Mouse (Mus musculus): ENCODE results near the gene Fgfr2.
A peak's percentile ranks its signal among the peaks of the same experiment; 100 is the strongest.
"Not testable (repeated sequence)": the region's sequence is repeated elsewhere in the genome, so short reads cannot be mapped to it uniquely, and the experiment has no call there.

Fgfr2 gene

DNA sequence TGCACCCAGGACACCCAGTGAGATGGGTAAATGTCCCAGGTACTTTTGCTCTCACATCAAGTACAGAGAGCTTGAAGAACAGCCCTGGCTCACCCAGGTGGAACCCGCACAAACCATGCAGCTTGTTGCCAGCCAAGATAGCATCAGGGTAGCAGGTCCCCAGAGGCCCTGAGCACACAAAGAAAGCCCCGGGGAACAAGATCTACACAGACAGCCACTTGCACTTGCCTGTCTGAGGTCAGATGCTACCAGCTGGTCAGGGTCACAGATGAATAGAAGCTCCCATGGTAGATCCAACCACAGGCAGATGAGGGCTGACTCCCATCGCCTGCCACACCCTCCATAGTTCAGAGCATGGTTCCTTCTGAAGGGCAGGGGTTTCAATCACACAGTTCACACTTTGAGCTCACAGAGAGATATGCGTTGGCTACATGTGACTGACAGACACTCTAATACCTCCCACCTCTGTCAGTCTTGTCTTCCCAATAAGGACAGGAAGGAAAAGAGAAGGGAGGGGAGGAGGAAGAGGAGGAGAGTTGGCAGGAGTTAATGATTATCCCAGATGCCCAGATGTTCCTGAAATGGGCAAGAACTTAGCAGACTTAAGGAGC lies 642.3 kb downstream of the Fgfr2 start:
- DNase-seq: no peak

DNA sequence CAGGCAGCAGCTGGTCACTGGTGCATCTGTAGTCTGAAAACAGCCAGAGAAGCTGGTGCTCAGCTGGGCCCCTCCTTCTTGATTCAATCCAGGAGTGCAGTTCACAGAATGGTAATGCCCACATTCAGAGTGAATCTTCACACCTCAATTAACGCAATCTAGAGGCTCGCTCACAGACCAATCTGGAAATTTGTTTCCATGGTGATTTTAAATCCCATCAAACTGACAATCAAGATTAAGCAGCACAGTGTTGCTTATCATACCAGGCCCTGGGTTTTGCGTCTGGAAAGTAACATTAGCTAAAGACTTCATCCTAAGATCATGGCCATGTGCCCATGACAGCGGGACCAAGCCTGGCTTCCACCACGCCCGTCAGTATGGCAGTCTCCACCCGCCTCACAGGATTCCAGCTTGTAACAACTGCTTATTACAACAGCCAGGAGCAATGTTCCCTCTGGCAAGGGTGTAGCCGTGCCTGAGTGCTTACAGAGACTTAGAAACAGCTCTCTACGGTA lies 644.8 kb downstream of the Fgfr2 start:
- DNase-seq: peak; percentile 13

GRCm38 (mm10) chr7:132477753-132478152 lies 645.4 kb downstream of the Fgfr2 start:
- no peak for DNase-seq

- no peak for DNase-seq
Observed at GRCm38 (mm10) chr7:132476491-132476890, 646.7 kb downstream of the Fgfr2 start.

DNA sequence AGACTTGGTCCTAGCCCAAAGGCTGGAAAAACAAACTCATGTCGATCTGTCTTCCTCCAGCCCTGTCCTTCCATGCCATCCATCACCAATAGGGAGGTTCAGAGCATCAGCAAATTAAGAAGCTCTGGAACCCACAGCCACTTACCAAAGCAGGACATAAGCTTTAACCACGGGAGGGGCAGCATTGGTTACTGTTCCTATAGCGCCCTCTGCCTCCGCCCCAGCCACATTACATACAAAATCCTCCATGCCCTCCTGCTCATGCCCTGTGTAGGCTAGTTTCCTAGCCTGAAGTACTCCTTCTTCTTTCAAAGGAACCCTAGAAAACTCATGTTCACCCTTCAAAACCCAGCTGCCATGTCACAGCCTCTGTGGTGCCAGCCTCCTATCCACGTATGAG lies 648.1 kb downstream of the Fgfr2 start:
- DNase-seq: peak; percentile 25

- DNase-seq: peak; percentile 19
Observed at GRCm38 (mm10) chr7:132471327-132471726, 651.8 kb downstream of the Fgfr2 start.

DNA sequence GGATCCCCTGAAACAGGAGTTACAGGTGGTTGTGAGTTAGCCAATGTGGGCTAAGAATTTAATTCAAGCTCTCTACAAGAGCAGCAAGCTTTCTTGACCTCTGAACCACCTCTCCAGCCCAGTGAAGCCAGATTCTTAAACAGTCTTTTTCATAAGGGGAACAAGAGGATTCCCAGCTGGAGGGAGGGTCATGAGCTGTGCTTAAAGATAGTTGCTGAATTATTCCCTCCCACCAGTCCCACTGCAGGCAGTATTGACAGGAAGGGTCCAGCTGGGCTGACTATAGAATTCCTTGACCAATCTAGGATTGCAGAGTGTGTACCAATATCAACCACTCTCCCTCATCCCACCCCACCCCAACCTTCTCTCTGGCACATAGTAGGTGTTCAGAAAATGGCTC lies 654.8 kb downstream of the Fgfr2 start:
- DNase-seq: no peak

DNA sequence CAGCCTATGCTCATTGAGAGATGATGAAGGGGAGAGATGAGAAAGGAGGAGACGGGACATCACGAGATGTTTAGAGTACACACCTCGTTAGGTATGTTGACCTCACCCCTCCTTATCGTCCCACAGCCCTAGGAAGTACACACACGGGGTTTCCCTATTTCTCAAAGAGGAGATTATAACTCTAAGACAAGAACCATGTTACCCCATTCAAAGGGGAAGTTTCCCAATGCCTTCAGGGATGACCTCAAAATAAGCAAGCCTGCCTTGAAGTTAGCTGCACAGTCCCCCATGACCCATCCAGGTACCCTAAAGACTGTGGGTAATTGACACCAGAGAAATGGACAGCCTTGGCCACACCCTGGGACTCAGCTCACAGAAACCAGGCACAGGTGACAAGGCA lies 657.3 kb downstream of the Fgfr2 start:
- no peak for DNase-seq

GRCm38 (mm10) chr7:132464894-132465293 lies 658.3 kb downstream of the Fgfr2 start:
- DNase-seq: no peak

DNA sequence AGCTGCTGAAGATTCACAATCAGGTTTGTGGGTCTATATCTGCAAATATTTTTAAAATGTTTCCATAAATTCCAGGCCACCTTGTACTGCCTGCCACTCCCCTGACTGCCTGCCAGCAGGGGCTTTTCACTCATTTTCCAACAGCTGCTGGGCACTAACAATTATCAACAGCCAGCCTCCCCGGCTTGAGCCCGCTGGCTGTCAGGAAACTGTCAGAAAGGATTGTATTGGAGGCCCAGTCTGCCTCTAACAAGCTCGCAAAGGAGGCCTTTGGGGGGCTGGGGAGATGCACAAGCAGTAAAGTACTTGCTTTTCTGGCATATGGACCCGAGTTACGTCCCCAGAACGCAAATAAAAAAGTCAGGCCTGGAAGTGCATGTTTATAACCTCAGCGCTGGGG lies 664.7 kb downstream of the Fgfr2 start:
- DNase-seq: no peak

GRCm38 (mm10) chr7:132455071-132455720 lies 668.0 kb downstream of the Fgfr2 start:
- DNase-seq: no peak

DNA sequence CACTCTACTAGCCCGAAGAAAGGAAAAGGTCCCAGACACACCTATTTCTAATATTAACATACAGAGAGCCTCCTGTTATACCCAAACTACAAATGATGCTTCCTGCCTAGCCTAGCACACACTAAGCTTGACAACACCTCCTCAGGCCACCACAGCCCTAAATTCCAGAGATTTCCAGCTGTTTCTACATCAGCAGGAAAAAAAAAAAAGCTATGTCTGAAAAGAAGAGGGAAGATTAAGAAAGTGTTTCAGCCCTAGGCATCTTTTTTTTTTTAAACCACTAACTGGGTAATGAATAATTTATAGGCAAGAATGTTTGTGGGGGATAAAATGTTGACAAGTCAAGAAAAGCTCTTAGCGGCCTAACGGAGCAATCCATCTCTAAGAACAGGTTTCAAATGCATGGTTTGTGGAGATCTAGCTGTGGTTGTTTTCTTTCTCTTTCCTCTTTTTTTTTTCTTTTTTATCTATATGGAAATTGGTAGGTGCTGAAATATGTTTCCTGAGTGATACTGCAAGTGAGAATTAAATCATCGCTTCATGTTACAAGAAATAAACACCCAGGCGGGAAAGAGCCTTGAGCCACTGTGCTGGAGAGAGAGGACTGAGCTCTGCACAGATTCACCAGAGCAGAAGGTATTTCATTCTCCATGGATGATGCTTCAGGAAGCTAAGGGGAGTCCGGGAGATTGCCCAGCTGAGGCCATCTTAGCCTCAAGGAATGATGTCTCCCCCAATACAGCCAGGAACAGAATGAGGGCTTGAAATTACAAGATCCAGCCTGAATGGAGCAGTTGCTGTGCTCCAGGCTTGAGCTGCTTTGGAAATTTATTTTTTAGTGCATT lies 673.0 kb downstream of the Fgfr2 start:
- DNase-seq: no peak

- no peak for DNase-seq
Observed at GRCm38 (mm10) chr7:132448511-132449154, 674.5 kb downstream of the Fgfr2 start.

DNA sequence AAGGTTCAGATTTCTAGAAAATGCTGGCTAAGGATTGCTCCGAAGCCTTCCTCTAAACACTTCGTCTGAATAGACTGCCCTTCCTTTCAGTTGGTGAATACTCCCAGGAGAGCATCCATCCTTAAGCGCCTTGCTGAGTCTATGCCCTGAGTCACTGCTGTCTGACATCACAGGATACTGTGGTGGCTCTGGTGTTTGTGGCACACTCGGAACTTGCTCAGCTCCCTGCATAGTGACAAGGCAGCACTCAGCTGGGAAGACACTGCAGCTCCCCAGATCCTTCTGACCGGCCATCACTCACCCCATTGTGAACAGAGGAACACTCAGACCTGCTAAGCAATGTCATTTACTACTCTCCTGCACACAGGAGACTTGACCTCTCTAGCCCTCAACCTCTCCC lies 675.6 kb downstream of the Fgfr2 start:
- DNase-seq: no peak

GRCm38 (mm10) chr7:132446841-132447240 lies 676.3 kb downstream of the Fgfr2 start:
- no peak for DNase-seq

DNA sequence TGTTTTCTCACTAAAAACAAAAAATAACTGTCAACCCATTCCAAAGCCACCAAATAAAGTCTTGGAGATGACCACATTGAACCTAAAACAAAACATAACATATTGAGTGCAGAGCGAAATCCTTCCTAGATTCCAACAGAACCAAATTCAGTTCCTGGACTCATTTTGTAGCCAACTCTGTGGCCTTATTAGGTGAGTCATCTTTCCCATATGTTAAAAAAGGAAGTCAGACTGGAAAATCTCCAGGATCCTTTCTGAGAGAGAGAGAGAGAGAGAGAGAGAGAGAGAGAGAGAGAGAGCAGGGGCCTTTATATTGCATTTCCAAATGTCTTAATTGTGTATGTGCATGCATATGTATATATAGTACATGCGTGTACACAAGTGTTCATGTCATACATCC lies 678.9 kb downstream of the Fgfr2 start:
- no peak for DNase-seq

- DNase-seq: no peak
Observed at GRCm38 (mm10) chr7:132443769-132444168, 679.4 kb downstream of the Fgfr2 start.

DNA sequence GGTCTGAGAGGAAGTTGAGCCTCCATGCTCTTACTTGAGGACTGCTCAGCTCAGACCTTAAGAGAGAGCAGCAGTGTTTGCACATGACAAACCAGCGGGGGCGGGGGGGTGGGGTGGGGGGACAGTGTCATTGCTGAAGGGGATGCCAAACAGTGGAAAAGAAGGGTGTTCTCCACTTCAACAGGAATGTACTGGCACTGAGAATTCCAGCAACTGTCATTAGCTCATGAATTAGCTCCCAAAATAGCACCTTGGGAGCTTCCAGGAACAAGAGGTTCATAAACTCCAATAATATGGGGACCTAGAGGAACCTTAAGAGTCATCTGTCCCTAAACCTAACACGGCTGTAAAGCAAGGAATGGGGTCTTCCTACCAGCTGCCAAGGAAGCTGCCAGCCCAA lies 680.0 kb downstream of the Fgfr2 start:
- DNase-seq: no peak

GRCm38 (mm10) chr7:132442133-132442763 lies 680.9 kb downstream of the Fgfr2 start:
- DNase-seq: not testable (repeated sequence)

DNA sequence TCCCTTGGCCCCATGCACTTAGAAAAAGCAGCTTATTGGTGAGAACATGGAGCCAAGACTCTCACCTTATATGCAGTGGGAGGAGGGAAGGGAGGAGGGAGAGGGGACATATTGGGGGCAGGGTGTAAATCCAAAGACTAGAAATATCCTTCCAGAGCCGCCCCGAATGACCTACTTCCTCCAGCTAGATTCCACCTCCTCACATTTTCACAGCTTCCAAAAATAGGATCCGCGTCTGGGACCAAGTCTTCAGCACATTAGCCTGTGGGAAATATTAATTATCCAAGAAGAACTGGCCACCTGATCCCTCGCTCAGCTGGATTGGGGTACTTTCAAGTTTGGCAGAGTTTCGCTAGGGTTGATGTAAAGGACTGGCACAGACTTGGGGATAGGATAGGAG lies 683.2 kb downstream of the Fgfr2 start:
- no peak for DNase-seq

DNA sequence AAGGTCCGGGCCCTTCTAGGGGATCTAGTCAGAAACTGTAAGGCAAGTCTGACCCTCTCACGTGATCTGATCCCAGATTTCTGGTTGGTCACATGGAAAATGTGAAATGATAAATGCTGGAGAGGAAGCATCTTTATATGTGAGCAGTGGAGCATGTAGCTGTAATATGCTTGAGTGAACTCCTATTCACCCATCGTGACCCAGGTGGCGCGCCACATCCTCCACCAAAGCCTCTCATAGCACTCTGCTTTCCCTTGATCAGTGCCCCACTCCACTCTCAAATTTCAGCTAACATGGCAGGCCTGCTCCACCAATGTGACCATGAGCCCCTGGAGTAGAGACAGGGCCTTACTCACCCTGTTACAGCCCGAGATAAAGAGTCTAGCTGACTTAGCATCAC lies 685.1 kb downstream of the Fgfr2 start:
- DNase-seq: no peak

- no peak for DNase-seq
Observed at GRCm38 (mm10) chr7:132437431-132437830, 685.7 kb downstream of the Fgfr2 start.

Data from right cerebral cortex, postnatal 4 days (tissue).